Mouse (Mus musculus) spleen, adult 2 months (tissue): ENCODE data around the gene Minpp1. TPM values are rescaled to one million over a fixed set of nuclear protein-coding genes. Genes with fewer than 3 reads are reported as not detected.
A peak's percentile ranks its signal among the peaks of the same experiment; 100 is the strongest.
"Not testable (repeated sequence)": the region's sequence is repeated elsewhere in the genome, so short reads cannot be mapped to it uniquely, and the experiment has no call there.

ENCODE experiments used
- DNase-seq, 2 experiments: peaks; one replicate each; pipeline versions ENCODE4 v3.0.0 to v3.0.0-alpha.2; 2012 to 2021; ENCODE audit warnings: low spot score in 2 of 2, low read depth in 1 of 2
- H3K27ac ChIP-seq: fragments of 200-500 bp; 2 replicates; pipeline ENCODE4 v1.5.1; 2012; ENCODE audit warnings: low read length, inconsistent platforms; ENCODE audit not compliant: insufficient read depth
- H3K27me3 ChIP-seq: fragments of 200-500 bp; 2 replicates; pipeline ENCODE4 v1.6.1; 2012; ENCODE audit warnings: mild to moderate bottlenecking, moderate library complexity, low read length, inconsistent platforms; ENCODE audit not compliant: control insufficient read depth, insufficient read depth
- H3K36me3 ChIP-seq: fragments of 200-500 bp; 2 replicates; pipeline ENCODE4 v1.6.1; 2012; ENCODE audit warnings: mild to moderate bottlenecking, low read length, inconsistent platforms; ENCODE audit not compliant: control insufficient read depth, insufficient read depth
- H3K4me1 ChIP-seq: fragments of 200-500 bp; 2 replicates; pipeline ENCODE4 v1.6.1; 2011; ENCODE audit warnings: inconsistent platforms; ENCODE audit not compliant: control insufficient read depth, insufficient read depth, insufficient read length
- H3K4me3 ChIP-seq: fragments of 200-500 bp; 2 replicates; pipeline ENCODE4 v1.5.1; 2011; ENCODE audit warnings: mild to moderate bottlenecking, inconsistent platforms; ENCODE audit not compliant: insufficient read depth, insufficient read length; ENCODE audit errors: extremely low read depth
- CTCF ChIP-seq: fragments of 200-500 bp; IDR thresholded peaks from 2 replicates; pipeline ENCODE4 v1.5.1; 2011; ENCODE audit warnings: mild to moderate bottlenecking, inconsistent platforms; ENCODE audit not compliant: insufficient read depth, insufficient read length, insufficient replicate concordance; ENCODE audit errors: extremely low read depth
- POLR2A ChIP-seq: fragments of 200-500 bp; IDR thresholded peaks from 2 replicates; pipeline ENCODE4 v1.6.1; 2011; ENCODE audit warnings: low read depth, low read length, inconsistent platforms
- WGBS: fragments of 180-500 bp; shearing (Covaris S2); methylation state at CpG from one replicate; pipeline ENCODE4 v1.1.7; 2018; 5-methylcytosine and 5-hydroxymethylcytosine counted together
- polyA plus RNA-seq: library from polyadenylated mRNA; depleted of rRNA; stranded (reverse); fragments of >200 nt; gene quantifications from 2 replicates; pipeline ENCODE4 v1.2.3, GENCODE M21; 2012; rRNA removed

The Minpp1 gene
- 44.7 and 82.4 TPM in 2 replicates for polyA plus RNA-seq

GRCm38 (mm10) chr19:32485681-32486105 lies at the start of gene Minpp1:
Minpp1 (plus strand) TSS chr19:32485769.
- H3K27me3 ChIP-seq = no peaks in the 10 kb centered on the region
- H3K4me1 ChIP-seq = no peaks in the 10 kb centered on the region
- peak within 1 kb of the TSS; percentile 74 for H3K4me3 ChIP-seq
- TF ChIP-seq CTCF (no peak), POLR2A (no peak; the same call in 1 of the 2 replicates)
- no peaks in the 10 kb centered on the region for H3K36me3 ChIP-seq
- peak within 1 kb of the TSS; percentile 71 for H3K27ac ChIP-seq
- WGBS = under 1% methylated on average over 59 of the region's 64 CpGs
- DNase-seq = peak; percentile 52 to 82

GRCm38 (mm10) chr19:32439356-32439755 lies 46.2 kb upstream of the Minpp1 start:
- Histone ChIP-seq H3K27me3 (no peaks in the 10 kb centered on the region), H3K27ac (no peak overlapping the region), H3K4me1 (no peaks in the 10 kb centered on the region), H3K4me3 (no peak overlapping the region), H3K36me3 (no peaks in the 10 kb centered on the region)
- no peak for TF ChIP-seq CTCF
- no peak for TF ChIP-seq POLR2A
- no peak for DNase-seq
- WGBS = 85% methylated on average over 2 of the region's 2 CpGs

GRCm38 (mm10) chr19:32441568-32441967 lies 44.0 kb upstream of the Minpp1 start:
- DNase-seq = peak; percentile 27 to 48
- WGBS = 92% methylated on average over 11 of the region's 11 CpGs
- TF ChIP-seq CTCF (peak; percentile 28; the same call in 1 of the 2 replicates), POLR2A (no peak)
- Histone ChIP-seq H3K27me3 (no peaks in the 10 kb centered on the region), H3K36me3 (no peaks in the 10 kb centered on the region), H3K4me1 (no peaks in the 10 kb centered on the region), H3K4me3 (no peak overlapping the region), H3K27ac (no peak overlapping the region)

GRCm38 (mm10) chr19:32448931-32449330 lies 36.6 kb upstream of the Minpp1 start:
- no peak for DNase-seq
- H3K4me1 ChIP-seq = no peaks in the 10 kb centered on the region
- H3K27ac ChIP-seq = no peak overlapping the region
- TF ChIP-seq POLR2A = no peak
- TF ChIP-seq CTCF = no peak
- H3K36me3 ChIP-seq = no peaks in the 10 kb centered on the region
- no peak overlapping the region for H3K4me3 ChIP-seq
- H3K27me3 ChIP-seq = no peaks in the 10 kb centered on the region
- 95% methylated on average over 10 of the region's 10 CpGs for WGBS

GRCm38 (mm10) chr19:32452231-32452630 lies 33.3 kb upstream of the Minpp1 start:
- 91% methylated on average over 4 of the region's 4 CpGs for WGBS
- DNase-seq = no peak
- H3K4me3 ChIP-seq = no peak overlapping the region
- no peaks in the 10 kb centered on the region for H3K27me3 ChIP-seq
- H3K36me3 ChIP-seq = no peaks in the 10 kb centered on the region
- TF ChIP-seq POLR2A (no peak), CTCF (no peak)
- no peak overlapping the region for H3K27ac ChIP-seq
- no peaks in the 10 kb centered on the region for H3K4me1 ChIP-seq

- WGBS = 89% methylated on average over 2 of the region's 2 CpGs
- no peak for TF ChIP-seq POLR2A
- no peak for TF ChIP-seq CTCF
- Histone ChIP-seq H3K4me1 (no peaks in the 10 kb centered on the region), H3K36me3 (no peaks in the 10 kb centered on the region), H3K4me3 (no peak overlapping the region), H3K27ac (no peak overlapping the region), H3K27me3 (no peaks in the 10 kb centered on the region)
- no peak for DNase-seq
These were observed 28.8 kb upstream of the Minpp1 start for GRCm38 (mm10) chr19:32456744-32457143.

GRCm38 (mm10) chr19:32457631-32458030 lies 27.9 kb upstream of the Minpp1 start:
- H3K27me3 ChIP-seq = not testable (repeated sequence)
- 88% methylated on average over 8 of the region's 8 CpGs for WGBS

More at GRCm38 (mm10) chr19:32457631-32458030, 27.9 kb upstream of the Minpp1 start:
- H3K27ac ChIP-seq, DNase-seq, H3K36me3 ChIP-seq, H3K4me3 ChIP-seq, H3K4me1 ChIP-seq: not testable (repeated sequence)
